Mouse (Mus musculus) heart, embryonic 10.5 days (tissue): Measurements from ENCODE around the gene Fhit. TPM values are rescaled to one million over a fixed set of nuclear protein-coding genes. Genes with fewer than 3 reads are reported as not detected.

Experiments
- DNase-seq: peaks from one replicate; pipeline ENCODE4 v3.0.0-alpha.2; 2017; ENCODE audit warnings: low spot score
- H3K27ac ChIP-seq: fragments of 300-500 bp; sonication (generic); 2 replicates; pipeline ENCODE4 v1.5.1; 2016; ENCODE audit warnings: mild to moderate bottlenecking
- H3K27me3 ChIP-seq: fragments of 300-500 bp; sonication (generic); 2 replicates; pipeline ENCODE4 v1.6.1; 2016; ENCODE audit warnings: mild to moderate bottlenecking; ENCODE audit not compliant: poor library complexity, insufficient read depth, severe bottlenecking
- H3K36me3 ChIP-seq: fragments of 300-500 bp; sonication (generic); 2 replicates; pipeline ENCODE4 v1.6.1; 2016; ENCODE audit warnings: mild to moderate bottlenecking, moderate library complexity
- H3K4me1 ChIP-seq: fragments of 300-500 bp; sonication (generic); 2 replicates; pipeline ENCODE4 v1.6.1; 2016; ENCODE audit warnings: mild to moderate bottlenecking
- H3K4me3 ChIP-seq: fragments of 300-500 bp; sonication (generic); 2 replicates; pipeline ENCODE4 v1.5.1; 2016; ENCODE audit warnings: mild to moderate bottlenecking, moderate library complexity
- H3K9me3 ChIP-seq: fragments of 300-500 bp; sonication (generic); 2 replicates; pipeline ENCODE4 v1.6.1; 2016; ENCODE audit warnings: mild to moderate bottlenecking, moderate library complexity
- WGBS: fragments of 180-500 bp; shearing (Covaris S2); methylation state at CpG from one replicate; pipeline ENCODE4 v1.1.7; 2016; 5-methylcytosine and 5-hydroxymethylcytosine counted together
- polyA plus RNA-seq: library from polyadenylated mRNA; unstranded; fragments of >200 nt; fragmentation: Nextera tagmentation; extraction: Ambion mirVana; gene quantifications from 2 replicates; pipeline ENCODE4 v1.2.1, GENCODE M21; 2016

Fhit gene
- polyA plus RNA-seq, 1 experiment from 2014 or later, result 3.4 TPM

- no peak for DNase-seq
- no peak overlapping the region for H3K27ac ChIP-seq
- no peaks in the 10 kb centered on the region for H3K9me3 ChIP-seq
- H3K36me3 ChIP-seq, result no peaks in the 10 kb centered on the region
- H3K4me1 ChIP-seq, result no peaks in the 10 kb centered on the region
- no peak overlapping the region for H3K4me3 ChIP-seq
- WGBS, result 67% methylated on average over 1 of the region's 1 CpGs
- no peaks in the 10 kb centered on the region for H3K27me3 ChIP-seq
Measured at GRCm38 (mm10) chr14:10312190-10312589, 849.6 kb downstream of the Fhit start.

DNA sequence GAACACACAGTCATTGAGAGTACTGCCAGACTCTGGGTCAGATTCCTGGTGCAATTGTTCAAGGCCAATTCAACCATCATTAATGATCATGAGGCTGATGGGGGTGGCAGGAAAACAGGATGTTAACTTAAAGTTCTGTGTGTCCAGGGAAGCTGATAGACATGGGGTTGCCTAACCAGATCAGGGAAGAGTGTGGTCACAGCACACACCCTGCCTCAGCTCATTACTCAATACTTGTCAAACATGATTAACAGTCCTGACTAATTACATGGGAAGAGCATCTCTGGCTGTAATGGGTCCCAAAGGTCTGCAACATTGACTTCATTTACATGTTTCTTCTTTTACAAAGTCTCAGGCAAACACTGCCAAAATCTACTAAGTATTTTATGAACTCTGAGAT is 856.5 kb downstream of the Fhit start:
- Histone ChIP-seq H3K9me3 (no peaks in the 10 kb centered on the region), H3K27ac (no peak overlapping the region), H3K27me3 (no peaks in the 10 kb centered on the region), H3K4me1 (no peaks in the 10 kb centered on the region), H3K4me3 (no peak overlapping the region), H3K36me3 (no peaks in the 10 kb centered on the region)
- no peak for DNase-seq

DNA sequence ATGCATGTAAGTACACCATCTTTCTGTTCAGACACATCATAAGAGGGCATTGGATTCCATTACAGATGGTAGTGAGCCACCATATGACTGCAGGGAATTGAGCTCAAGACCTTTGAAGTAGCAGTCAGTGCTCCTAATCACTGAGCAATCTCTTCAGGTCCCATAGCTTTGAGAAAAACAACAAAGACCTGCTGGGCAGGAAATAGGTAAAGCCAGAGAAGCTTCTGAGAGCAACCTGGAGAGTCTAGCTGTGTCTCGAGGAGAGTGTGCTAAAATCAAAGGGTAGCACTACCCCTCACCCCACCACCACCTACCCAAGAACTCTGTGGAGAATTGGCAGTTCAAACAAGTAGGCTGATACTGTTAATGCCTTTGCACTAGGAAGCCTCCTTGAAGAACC is 860.3 kb downstream of the Fhit start:
- H3K27me3 ChIP-seq, result no peaks in the 10 kb centered on the region
- DNase-seq, result no peak
- H3K4me3 ChIP-seq, result no peak overlapping the region
- no peaks in the 10 kb centered on the region for H3K9me3 ChIP-seq
- WGBS, result 45% methylated on average over 1 of the region's 1 CpGs
- no peaks in the 10 kb centered on the region for H3K36me3 ChIP-seq
- H3K4me1 ChIP-seq, result no peaks in the 10 kb centered on the region
- no peak overlapping the region for H3K27ac ChIP-seq

DNA sequence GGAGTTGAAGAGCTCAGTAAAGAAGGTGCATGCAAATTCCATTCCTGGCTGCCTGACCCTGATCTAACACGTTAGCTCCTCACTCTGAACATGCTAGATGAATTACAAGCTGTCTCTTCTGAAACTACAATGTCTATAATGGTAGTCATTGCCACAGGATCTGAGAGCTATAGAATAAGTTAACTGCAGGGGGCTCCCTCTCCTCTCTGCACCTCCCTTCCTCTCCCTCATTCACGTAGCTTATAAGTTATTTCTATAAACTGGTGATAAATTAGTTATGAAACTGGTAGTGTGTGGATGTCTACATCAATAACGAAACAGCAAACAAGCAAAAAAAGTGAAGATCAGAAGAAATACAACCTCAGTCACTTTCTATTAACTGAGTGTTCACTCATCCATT is 860.9 kb downstream of the Fhit start:
- H3K9me3 ChIP-seq, result no peaks in the 10 kb centered on the region
- no peak overlapping the region for H3K27ac ChIP-seq
- DNase-seq, result no peak
- no peaks in the 10 kb centered on the region for H3K36me3 ChIP-seq
- no peaks in the 10 kb centered on the region for H3K4me1 ChIP-seq
- 72% methylated on average over 3 of the region's 3 CpGs for WGBS
- no peak overlapping the region for H3K4me3 ChIP-seq
- no peaks in the 10 kb centered on the region for H3K27me3 ChIP-seq

DNA sequence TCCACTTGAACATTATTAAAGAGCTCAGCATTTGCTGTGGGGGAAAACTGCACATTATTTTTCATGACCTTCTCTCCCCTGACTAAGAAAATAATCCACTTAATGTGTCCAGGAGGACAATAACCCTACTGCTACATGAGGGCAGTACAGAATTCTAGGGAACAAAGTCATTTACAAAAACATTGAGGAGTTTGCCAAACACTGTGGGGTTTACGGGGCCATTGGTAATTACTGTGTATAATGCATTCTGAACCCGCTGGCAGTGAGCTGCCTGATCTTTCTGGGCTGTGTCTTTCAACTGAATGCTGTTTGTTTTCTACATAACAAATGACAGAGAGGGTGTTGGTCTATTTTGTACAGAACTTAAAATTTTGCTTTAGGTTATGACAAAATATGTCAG is 862.8 kb downstream of the Fhit start:
- no peak for DNase-seq
- no peak overlapping the region for H3K4me3 ChIP-seq
- no peaks in the 10 kb centered on the region for H3K27me3 ChIP-seq
- H3K9me3 ChIP-seq, result no peaks in the 10 kb centered on the region
- H3K27ac ChIP-seq, result no peak overlapping the region
- no peaks in the 10 kb centered on the region for H3K36me3 ChIP-seq
- H3K4me1 ChIP-seq, result no peaks in the 10 kb centered on the region
- 88% methylated on average over 2 of the region's 2 CpGs for WGBS

GRCm38 (mm10) chr14:10289043-10289442 is 872.8 kb downstream of the Fhit start:
- DNase-seq, result no peak
- no peaks in the 10 kb centered on the region for H3K36me3 ChIP-seq
- 68% methylated on average over 5 of the region's 5 CpGs for WGBS
- no peaks in the 10 kb centered on the region for H3K9me3 ChIP-seq
- no peaks in the 10 kb centered on the region for H3K27me3 ChIP-seq
- no peak overlapping the region for H3K4me3 ChIP-seq
- H3K27ac ChIP-seq, result no peak overlapping the region
- no peaks in the 10 kb centered on the region for H3K4me1 ChIP-seq

DNA sequence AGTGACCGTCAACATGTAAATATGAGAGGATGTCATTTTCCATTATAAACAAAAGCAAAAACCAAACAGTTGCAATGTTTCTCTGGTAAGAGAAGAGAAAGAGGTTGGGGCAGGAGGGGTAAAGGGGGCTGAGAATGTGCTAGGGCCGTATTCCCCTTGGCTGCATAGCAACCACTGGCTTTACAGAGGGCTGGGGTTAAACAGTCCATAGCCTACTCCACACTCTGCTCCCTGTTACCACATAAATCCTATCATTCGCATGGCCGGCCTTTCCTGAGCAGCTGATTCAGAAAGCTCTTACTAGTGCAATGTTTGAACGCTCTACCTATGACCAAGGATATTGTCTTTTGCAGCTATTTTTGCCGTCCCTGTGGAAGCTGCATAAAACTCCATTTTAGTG is 875.8 kb downstream of the Fhit start:
- Histone ChIP-seq H3K36me3 (no peaks in the 10 kb centered on the region), H3K27me3 (no peaks in the 10 kb centered on the region), H3K4me1 (no peaks in the 10 kb centered on the region), H3K4me3 (no peak overlapping the region), H3K27ac (no peak overlapping the region), H3K9me3 (no peaks in the 10 kb centered on the region)
- DNase-seq, result no peak
- 77% methylated on average over 6 of the region's 6 CpGs for WGBS

DNA sequence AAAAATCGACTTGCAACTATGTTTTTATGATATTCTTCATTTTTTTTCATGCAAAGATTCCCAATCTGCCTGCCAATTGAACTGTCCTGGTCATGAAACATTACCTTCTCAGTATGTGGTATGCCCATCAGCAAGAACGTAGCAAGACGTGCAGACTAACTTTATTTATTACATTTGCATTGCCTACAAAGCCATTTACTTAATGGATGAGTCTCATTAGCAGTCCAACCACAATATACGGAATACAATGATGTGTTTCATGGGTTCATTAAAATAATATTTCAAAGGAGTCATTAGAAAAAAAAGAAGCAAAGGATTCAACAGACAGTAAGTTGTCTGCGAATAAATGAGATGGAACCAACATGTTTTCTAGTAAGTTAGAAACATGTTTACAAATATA is 933.1 kb downstream of the Fhit start:
- no peaks in the 10 kb centered on the region for H3K27me3 ChIP-seq
- no peak overlapping the region for H3K4me3 ChIP-seq
- H3K4me1 ChIP-seq, result no peaks in the 10 kb centered on the region
- no peaks in the 10 kb centered on the region for H3K36me3 ChIP-seq
- no peaks in the 10 kb centered on the region for H3K9me3 ChIP-seq
- H3K27ac ChIP-seq, result no peak overlapping the region
- no peak for DNase-seq
- WGBS, result 82% methylated on average over 5 of the region's 5 CpGs

DNA sequence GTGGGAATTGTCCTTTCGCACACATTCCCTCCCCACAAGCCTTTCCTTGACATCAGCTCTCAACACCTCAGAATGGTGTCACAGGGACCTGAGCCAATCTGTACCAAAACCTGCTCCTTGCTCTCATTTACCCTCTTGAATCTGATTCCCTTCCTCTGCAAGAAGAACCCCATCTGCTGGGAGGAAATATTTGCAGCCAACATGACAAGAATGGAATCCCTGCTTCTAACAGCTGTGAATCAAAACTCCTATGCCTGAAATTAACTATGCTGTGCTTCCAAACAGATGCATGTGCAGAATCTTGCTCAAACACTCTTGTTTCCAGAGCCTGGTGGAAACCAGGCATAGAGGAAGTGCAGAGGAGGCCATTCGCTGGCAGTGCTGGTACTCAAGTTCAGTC is 940.0 kb downstream of the Fhit start:
- WGBS, result 71% methylated on average over 2 of the region's 2 CpGs

DNA sequence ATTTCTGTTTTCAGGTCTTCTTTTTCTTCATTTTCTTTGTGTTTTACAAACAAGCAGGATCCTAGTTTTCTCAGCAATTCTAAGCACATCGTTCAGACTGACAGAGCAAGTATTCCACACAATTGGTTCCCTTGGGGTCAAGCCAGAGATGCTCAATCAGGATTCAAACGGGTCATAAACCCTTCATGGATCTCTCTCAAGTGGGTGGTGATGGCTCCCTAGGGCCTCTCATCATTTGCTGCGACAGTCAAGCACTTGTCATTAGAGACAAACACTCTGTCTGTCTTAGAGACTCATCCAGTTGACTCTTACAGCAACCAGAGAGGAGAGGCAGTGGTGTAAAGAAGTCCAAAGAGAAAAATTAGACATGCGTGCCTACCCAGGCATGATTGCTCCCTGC is 948.6 kb downstream of the Fhit start:
- Histone ChIP-seq H3K4me3 (no peak overlapping the region), H3K27me3 (0 out of 2 replicates have a peak, but pooled peaks cover 5% of the 10 kb centered on the region), H3K9me3 (no peaks in the 10 kb centered on the region), H3K36me3 (no peaks in the 10 kb centered on the region), H3K4me1 (no peaks in the 10 kb centered on the region), H3K27ac (no peak overlapping the region)
- DNase-seq, result no peak
- WGBS, result 40% methylated on average over 4 of the region's 4 CpGs

More for the DNA sequence above, 940.0 kb downstream of the Fhit start:
- H3K4me3 ChIP-seq, result no peak overlapping the region
- no peaks in the 10 kb centered on the region for H3K27me3 ChIP-seq
- no peaks in the 10 kb centered on the region for H3K4me1 ChIP-seq
- H3K9me3 ChIP-seq, result no peaks in the 10 kb centered on the region
- DNase-seq, result no peak
- H3K27ac ChIP-seq, result no peak overlapping the region
- no peaks in the 10 kb centered on the region for H3K36me3 ChIP-seq

DNA sequence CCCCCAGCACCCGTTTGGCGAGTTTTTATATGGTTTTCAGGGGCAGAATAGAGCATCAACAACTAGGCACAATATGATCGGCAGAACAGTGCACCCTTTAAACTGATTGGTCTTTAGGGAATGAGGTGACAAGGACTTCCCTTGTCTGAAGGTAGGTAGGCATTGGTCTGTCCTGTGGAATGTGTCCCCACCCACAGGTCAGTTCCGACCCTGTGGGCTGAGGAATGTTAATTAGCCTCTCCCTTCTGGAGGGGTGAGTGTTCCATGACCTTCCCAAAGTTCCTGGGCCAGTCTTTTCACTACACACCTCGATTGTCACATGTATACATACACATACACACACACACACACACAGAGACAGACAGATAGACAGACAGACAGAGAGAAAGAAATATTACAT is 950.7 kb downstream of the Fhit start:
- Histone ChIP-seq H3K27ac (no peak overlapping the region), H3K9me3 (no peaks in the 10 kb centered on the region), H3K27me3 (0 out of 2 replicates have a peak, but pooled peaks cover 5% of the 10 kb centered on the region), H3K4me3 (no peak overlapping the region), H3K4me1 (0 out of 2 replicates have a peak, but pooled peaks cover 5% of the 10 kb centered on the region), H3K36me3 (no peaks in the 10 kb centered on the region)
- no peak for DNase-seq
- 53% methylated on average over 5 of the region's 5 CpGs for WGBS

DNA sequence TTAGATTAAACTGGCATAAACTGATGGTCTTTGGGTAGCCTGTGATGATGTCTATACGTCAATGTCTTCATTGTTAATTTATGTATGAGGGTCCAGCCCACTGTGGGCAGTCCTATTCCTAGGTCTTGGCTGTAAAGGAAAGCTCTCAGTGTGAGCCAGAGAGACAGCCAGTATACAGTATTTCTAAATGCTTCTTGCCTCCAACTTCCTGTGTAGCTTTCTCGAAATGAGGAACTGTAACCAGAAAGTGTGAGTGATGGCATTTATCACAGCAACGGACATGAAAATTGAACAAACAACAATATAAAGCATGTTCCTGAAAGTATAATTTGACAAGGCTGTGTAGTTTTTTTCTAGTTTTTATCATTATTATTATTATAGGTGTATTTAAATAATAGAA is 952.8 kb downstream of the Fhit start:
- no peak overlapping the region for H3K27ac ChIP-seq
- H3K4me3 ChIP-seq, result no peak overlapping the region
- H3K27me3 ChIP-seq, result no peaks in the 10 kb centered on the region
- no peaks in the 10 kb centered on the region for H3K9me3 ChIP-seq
- 0 out of 2 replicates have a peak, but pooled peaks cover 5% of the 10 kb centered on the region for H3K4me1 ChIP-seq
- H3K36me3 ChIP-seq, result no peaks in the 10 kb centered on the region
- WGBS, result 84% methylated on average over 3 of the region's 3 CpGs
- no peak for DNase-seq

DNA sequence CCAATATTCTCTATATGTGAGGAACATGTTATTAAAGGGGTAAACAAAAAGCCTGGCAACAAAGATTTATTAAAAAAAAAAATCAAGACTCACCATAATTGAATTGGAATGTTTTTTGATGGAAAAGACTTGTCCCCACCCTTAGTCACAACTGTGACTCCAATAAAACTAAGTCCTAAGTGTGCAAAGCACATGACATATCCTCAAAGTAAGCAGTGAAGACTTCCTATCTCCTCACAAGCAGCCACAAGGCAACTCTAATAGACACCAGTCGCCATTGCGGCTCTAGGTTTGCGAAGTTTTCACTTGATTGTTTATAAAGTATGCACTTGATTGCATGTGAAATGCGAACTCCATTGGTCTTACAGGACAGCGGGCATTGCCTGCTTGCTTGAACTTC is 956.1 kb downstream of the Fhit start:
- H3K36me3 ChIP-seq, result no peaks in the 10 kb centered on the region
- no peaks in the 10 kb centered on the region for H3K27me3 ChIP-seq
- 89% methylated on average over 5 of the region's 5 CpGs for WGBS
- no peak overlapping the region for H3K27ac ChIP-seq
- no peaks in the 10 kb centered on the region for H3K9me3 ChIP-seq
- H3K4me3 ChIP-seq, result no peak overlapping the region
- no peak for DNase-seq
- H3K4me1 ChIP-seq, result 0 out of 2 replicates have a peak, but pooled peaks cover 5% of the 10 kb centered on the region

GRCm38 (mm10) chr14:10205290-10205689 is 956.5 kb downstream of the Fhit start:
- no peaks in the 10 kb centered on the region for H3K36me3 ChIP-seq
- WGBS, result 79% methylated on average over 4 of the region's 4 CpGs
- H3K4me1 ChIP-seq, result 0 out of 2 replicates have a peak, but pooled peaks cover 5% of the 10 kb centered on the region
- no peaks in the 10 kb centered on the region for H3K9me3 ChIP-seq
- no peaks in the 10 kb centered on the region for H3K27me3 ChIP-seq
- H3K27ac ChIP-seq, result no peak overlapping the region
- H3K4me3 ChIP-seq, result no peak overlapping the region
- no peak for DNase-seq
